Mouse (Mus musculus) cerebral cortex, adult 2 months (tissue): ENCODE measurements around the gene Adsl.

Source experiments
- WGBS: fragments of 180-500 bp; shearing (Covaris S2); methylation state at CpG from one replicate; pipeline ENCODE4 v1.1.7; 2018; 5-methylcytosine and 5-hydroxymethylcytosine counted together

Gene Adsl

DNA sequence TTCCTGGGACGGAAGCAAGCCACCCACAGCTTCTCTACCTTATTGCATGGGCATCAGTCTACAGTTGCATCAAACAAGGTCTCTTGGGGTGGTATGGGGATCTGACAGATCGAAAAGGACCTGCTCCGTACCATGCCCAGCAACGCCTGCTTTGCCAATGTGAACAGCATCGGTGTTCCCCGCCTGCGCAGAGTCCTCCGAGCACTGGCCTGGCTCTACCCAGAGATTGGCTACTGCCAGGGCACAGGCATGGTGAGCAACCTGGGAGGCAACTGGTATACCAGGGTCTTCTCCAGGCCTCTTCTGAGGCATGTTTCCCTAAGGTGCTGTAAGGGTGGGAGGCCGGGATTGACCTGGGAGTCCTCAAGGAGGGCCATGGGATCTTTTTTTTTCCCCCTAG lies 59.0 kb downstream of the Adsl start:
- WGBS = 93% methylated on average over 9 of the region's 9 CpGs

DNA sequence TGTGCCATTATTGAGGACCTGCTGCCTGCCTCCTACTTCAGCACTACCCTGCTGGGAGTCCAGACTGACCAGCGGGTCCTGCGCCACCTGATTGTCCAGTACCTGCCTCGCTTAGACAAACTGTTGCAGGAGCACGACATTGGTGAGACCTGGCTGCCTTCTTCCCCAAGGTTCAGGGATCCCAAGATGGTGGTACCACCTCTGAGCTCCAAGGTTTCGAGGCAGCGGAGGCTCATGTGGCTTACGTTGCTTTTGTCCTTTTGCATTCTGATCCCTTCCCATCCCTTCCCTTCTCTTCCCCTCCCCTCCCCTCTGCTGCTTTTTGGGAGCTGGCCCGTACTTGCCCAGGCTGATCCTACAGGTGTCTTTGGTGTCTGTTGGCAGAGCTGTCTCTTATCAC lies 59.6 kb downstream of the Adsl start:
- 88% methylated on average over 8 of the region's 8 CpGs for WGBS

DNA sequence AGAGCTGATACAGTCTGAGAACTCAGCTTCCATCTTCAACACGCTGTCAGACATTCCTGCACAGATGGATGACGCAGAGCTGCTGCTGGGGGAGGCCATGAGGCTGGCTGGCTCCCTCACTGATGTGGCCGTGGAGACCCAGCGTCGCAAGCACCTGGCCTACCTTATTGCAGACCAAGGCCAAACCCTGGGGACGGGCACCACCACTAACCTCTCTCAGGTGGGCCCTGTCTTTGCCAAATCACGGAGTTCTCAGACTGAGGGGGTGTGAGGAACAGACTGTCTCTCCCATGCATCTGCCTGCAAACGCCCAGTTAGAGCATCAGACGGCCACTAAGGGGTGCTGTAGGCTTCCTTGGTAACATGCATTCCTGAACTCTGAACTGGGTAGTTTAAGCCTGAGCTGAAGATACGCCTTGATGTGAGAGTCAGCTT lies 60.4 kb downstream of the Adsl start:
- 43% methylated on average over 10 of the region's 10 CpGs for WGBS

DNA sequence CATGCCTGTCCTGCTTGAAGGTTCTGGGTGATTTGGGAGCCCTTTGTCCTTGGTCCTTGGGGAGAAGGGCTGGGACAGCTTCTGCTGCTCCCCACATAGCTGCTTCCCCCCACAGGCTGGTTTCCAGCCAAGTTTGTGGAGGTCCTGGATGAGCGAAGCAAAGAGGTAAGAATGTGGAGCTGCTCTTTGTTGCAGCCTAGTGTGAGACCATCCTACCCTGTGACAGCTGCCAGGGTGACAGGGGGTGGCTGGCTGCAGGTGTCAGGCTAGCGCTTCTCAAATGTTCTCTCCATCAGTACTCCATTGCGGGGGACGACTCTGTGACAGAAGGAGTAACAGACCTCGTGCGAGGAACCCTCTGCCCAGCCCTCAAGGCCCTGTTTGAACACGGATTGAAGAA lies 61.8 kb downstream of the Adsl start:
- 49% methylated on average over 7 of the region's 7 CpGs for WGBS

DNA sequence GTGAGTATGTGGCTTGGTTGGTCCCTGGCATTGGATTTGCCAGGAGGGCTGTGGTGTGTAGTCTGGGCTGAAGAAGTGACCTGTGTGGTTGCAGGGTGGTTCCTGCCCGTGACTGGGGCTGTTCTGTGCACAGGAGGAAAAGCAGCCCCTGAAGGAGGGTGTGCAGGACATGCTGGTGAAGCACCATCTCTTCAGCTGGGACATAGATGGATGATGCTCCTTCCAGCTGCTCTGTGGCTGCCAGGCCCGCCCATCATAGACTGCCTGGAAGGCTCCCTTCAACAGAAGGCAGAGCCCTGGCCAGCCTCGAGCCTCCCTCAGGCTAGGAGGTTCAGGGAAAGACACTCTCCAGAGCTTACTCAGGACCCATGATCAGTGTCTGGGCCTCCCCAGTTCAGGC lies 63.2 kb downstream of the Adsl start:
- 75% methylated on average over 3 of the region's 3 CpGs for WGBS

DNA sequence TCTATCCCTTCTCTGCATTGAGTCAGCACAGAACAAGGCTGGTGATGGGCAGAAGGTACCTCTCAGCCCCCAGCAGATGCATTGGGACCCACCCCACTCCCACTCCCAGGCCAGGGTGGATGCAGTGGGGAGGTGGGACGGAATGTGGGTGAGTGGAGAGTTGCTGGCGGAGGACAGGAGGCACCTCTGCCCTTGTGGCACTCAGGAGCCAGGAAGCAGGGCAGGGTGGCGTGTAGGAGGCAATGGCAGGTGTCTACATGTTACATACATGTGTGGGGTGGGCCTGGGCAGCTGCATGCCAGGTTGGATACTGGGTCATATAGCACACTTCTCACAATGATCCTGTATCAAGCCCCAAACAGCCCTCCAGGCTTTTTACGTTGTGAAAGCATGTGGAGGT lies 64.1 kb downstream of the Adsl start:
- WGBS = 67% methylated on average over 4 of the region's 4 CpGs

DNA sequence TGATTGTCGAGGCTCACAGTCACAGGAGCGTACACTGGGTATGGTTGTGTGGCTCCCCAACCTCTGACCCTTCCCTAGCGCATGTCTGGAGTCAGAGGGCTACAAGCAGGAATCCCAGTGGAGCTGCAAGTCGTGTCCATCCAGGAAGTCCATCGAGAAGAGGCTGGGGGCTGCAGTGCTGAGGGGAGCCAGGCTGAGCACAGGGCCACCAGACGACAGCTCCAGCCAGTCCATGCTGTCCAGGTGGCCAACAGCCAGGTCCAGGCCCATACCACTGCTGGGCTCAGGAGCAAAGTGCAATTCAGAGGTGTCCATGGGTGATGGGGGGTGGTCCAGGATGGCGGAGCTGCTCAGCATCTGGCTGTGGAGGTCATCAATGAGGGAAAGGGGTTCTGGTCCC lies 64.9 kb downstream of the Adsl start:
- WGBS = 84% methylated on average over 7 of the region's 7 CpGs

DNA sequence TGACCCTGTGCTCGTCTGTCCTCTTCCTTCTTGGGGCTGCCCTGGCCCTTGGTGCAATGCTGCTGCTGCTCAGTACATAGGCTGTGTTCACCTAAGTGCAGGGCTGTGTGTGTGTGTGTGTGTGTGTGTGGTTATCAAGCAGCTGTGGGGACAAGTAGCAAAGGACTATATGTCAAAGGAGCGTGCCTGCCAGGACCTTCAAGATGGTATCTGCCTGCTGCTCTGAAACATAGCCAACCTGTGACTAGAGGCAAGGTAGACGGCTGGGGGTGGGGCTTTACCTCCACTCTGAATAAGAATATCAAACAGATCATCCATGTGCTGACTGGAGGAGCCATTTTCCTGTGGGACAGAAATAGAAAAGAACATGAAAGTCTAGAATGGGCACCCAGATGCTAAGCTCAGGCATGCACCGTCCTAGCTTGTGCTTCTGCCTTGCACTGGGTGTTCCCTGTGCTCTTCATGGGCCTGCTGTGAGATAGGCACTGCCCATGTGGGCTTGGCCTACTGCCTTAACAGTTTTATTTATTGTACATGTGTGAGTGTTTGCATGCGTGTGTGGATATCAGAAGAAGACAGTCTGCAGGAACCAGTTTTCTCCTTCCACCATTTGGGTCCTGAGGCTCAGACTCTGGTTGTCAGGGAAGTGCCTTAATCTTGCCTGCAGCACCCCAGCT lies 66.9 kb downstream of the Adsl start:
- WGBS = 64% methylated on average over 5 of the region's 5 CpGs

DNA sequence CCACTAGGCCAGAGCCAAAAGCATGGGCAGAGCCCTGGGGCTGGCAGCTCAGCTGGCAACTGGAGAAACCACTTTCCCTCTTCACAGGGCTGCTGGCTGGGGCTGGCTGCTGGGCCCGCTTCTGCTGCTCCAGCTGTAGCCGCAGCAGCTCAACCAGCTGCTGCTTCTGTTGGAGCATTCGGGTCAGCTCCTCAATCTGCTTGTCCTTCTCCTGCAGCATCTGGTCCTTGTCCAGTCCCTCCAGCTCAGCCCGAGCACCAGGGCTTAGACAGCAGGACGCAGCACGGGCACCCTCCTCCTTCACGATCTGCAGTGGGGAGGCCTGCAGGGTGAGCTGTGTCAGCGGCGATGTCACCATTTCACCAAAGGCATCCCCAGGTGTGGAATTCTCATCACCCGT lies 68.2 kb downstream of the Adsl start:
- WGBS = 81% methylated on average over 10 of the region's 10 CpGs

DNA sequence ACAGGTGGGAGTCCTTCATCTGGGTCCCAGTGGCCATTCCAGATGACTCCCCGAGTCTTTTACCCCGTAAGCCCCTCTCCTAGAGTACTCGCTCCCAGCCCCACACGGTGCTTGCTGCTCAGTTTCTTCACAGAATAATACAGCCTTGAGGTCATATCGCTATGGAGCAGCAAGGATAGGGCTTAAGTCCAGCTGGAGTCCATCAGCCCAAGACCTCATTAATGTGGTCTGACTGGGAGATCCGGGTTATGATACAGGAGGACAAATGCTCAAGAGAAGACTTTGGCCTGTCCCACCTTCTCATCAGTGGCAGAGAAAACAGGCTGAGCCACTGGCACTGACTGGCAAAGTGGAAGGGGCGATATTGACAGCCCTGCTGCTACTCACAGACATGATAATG lies 69.0 kb downstream of the Adsl start:
- 90% methylated on average over 7 of the region's 7 CpGs for WGBS
